Mouse (Mus musculus) left cerebral cortex, adult 8-10 months (tissue): ENCODE data around the gene Zfp354b. TPM values are rescaled to one million over a fixed set of nuclear protein-coding genes. Genes with fewer than 3 reads are reported as not detected.

Experiments used
- DNase-seq, 2 experiments: peaks; one replicate each; pipeline ENCODE4 v3.0.0; 2022; ENCODE audit warnings: low spot score in 2 of 2
- total RNA-seq, 4 experiments: library from RNA; stranded (reverse); gene quantifications; 2 replicates each; pipeline ENCODE4 v1.2.4; 2022

Gene Zfp354b
- total RNA-seq: 1 to 10 TPM; 6.1 to 7.0 (median 6.4) TPM

- peak; percentile 61 to 91 for DNase-seq
Observed at GRCm38 (mm10) chr11:50931451-50931866, at the start of gene Zfp354b. Gene Zfp354b, minus strand, starts transcription at chr11:50931633.

GRCm38 (mm10) chr11:50977216-50977615, 45.8 kb upstream of the Zfp354b start:
- no peak for DNase-seq

- DNase-seq: no peak
Observed at GRCm38 (mm10) chr11:50966230-50966629, 34.8 kb upstream of the Zfp354b start, which contains the start of gene Olfr1378. Gene Olfr1378, plus strand, starts transcription at chr11:50966530.

- no peak for DNase-seq
Observed at GRCm38 (mm10) chr11:50964886-50965285, 33.5 kb upstream of the Zfp354b start.

GRCm38 (mm10) chr11:50953665-50954064, 22.2 kb upstream of the Zfp354b start, which contains the start of gene Prop1:
Gene Prop1, minus strand, starts transcription at chr11:50953765.
- no peak for DNase-seq

GRCm38 (mm10) chr11:50952290-50952689, 20.9 kb upstream of the Zfp354b start:
- DNase-seq: peak in 1 of 2 experiments; percentile 49

- DNase-seq: no peak
Observed at GRCm38 (mm10) chr11:50943506-50943905, 12.1 kb upstream of the Zfp354b start, which contains the start of gene 4933414I15Rik. Gene 4933414I15Rik, minus strand, starts transcription at chr11:50943765.

GRCm38 (mm10) chr11:50942386-50942785, 11.0 kb upstream of the Zfp354b start:
- no peak for DNase-seq

GRCm38 (mm10) chr11:50939621-50940366, 8.4 kb upstream of the Zfp354b start:
- DNase-seq: no peak

GRCm38 (mm10) chr11:50938435-50938834, 7.0 kb upstream of the Zfp354b start:
- DNase-seq: no peak

GRCm38 (mm10) chr11:50932040-50932439, 607 bp upstream of the Zfp354b start:
- DNase-seq: no peak

- DNase-seq: no peak
Observed at GRCm38 (mm10) chr11:50931021-50931420, 412 bp downstream of the Zfp354b start.

GRCm38 (mm10) chr11:50930469-50931014, 891 bp downstream of the Zfp354b start:
- no peak for DNase-seq

- DNase-seq: peak; percentile 80 to 93
Observed at GRCm38 (mm10) chr11:50915671-50916320, 15.6 kb downstream of the Zfp354b start, which contains the start of gene Zfp2. Gene Zfp2, minus strand, starts transcription at chr11:50916165.

- no peak for DNase-seq
Observed at GRCm38 (mm10) chr11:50914461-50914860, 17.0 kb downstream of the Zfp354b start.

- DNase-seq: no peak
Observed at GRCm38 (mm10) chr11:50913301-50913700, 18.1 kb downstream of the Zfp354b start.

- peak in 1 of 2 experiments; percentile 47 for DNase-seq
Observed at GRCm38 (mm10) chr11:50908136-50908535, 23.3 kb downstream of the Zfp354b start.

GRCm38 (mm10) chr11:50897359-50897758, 34.1 kb downstream of the Zfp354b start:
- no peak for DNase-seq

- DNase-seq: no peak
Observed at GRCm38 (mm10) chr11:50892441-50892840, 39.0 kb downstream of the Zfp354b start.

- DNase-seq: peak; percentile 87 to 95
Observed at GRCm38 (mm10) chr11:50887390-50888128, 43.9 kb downstream of the Zfp354b start, which contains the start of gene Zfp454. Gene Zfp454, minus strand, starts transcription at chr11:50887651.

GRCm38 (mm10) chr11:50886933-50887293, 44.5 kb downstream of the Zfp354b start:
- no peak for DNase-seq
